Mouse (Mus musculus) ES-E14 (cell line): ENCODE measurements around the gene Cep128.

Source experiments
- CHD2 ChIP-seq: IDR thresholded peaks from 2 replicates; pipeline ENCODE4 v1.6.1; 2014; ENCODE audit warnings: mild to moderate bottlenecking, low read depth, low read length, inconsistent platforms
- ZC3H11A ChIP-seq: IDR thresholded peaks from 2 replicates; pipeline ENCODE4 v1.6.1; 2012; ENCODE audit warnings: low read depth, mild to moderate bottlenecking, inconsistent platforms, low read length, borderline replicate concordance

GRCm38 (mm10) chr12:91401049-91401352, 16.8 kb upstream of the Cep128 start:
- TF ChIP-seq CHD2 (no peak), ZC3H11A (no peak)
